Mouse (Mus musculus) C2C12 (cell line): ENCODE measurements at regions not wholly inside any gene's neighbourhood (a gene's known extent, or its start where the extent isn't known, plus 50 kb on each side); places are given as distances from the start of the nearest gene placed in this dataset.

Experiments
- CEBPB ChIP-seq: IDR thresholded peaks from one replicate; pipeline ENCODE4 v1.6.1; 2011; ENCODE audit warnings: low read depth, mild to moderate bottlenecking, control low read depth, moderate library complexity
- CTCF ChIP-seq: IDR thresholded peaks from one replicate; pipeline ENCODE4 v1.5.1; 2011; ENCODE audit not compliant: control insufficient read depth, insufficient read depth, insufficient read length
- MAX ChIP-seq: IDR thresholded peaks from one replicate; pipeline ENCODE4 v1.6.1; 2011; ENCODE audit warnings: mild to moderate bottlenecking, control low read depth
- MYOD1 ChIP-seq: IDR thresholded peaks from one replicate; pipeline ENCODE4 v1.6.1; 2011; ENCODE audit warnings: low read depth; ENCODE audit not compliant: control insufficient read depth, insufficient read length
- MYOG ChIP-seq: IDR thresholded peaks from one replicate; pipeline ENCODE4 v1.6.1; 2011; ENCODE audit not compliant: control insufficient read depth, insufficient read length; ENCODE audit errors: extremely low read depth

- TF ChIP-seq CTCF = no peak
- no peak for TF ChIP-seq MYOD1
- TF ChIP-seq MAX = no peak
- no peak for TF ChIP-seq CEBPB
- TF ChIP-seq MYOG = no peak
Observed at GRCm38 (mm10) chr6:93273917-93274513, 330.7 kb upstream of the Adamts9 start.
